Comparison of ENCODE assay signal across 30 mouse cellular contexts in genomic region chr1:30930194-30930593, GRCm38 (mm10). TPM values are rescaled to one million over a fixed set of nuclear protein-coding genes. Genes with fewer than 3 reads are reported as not detected.
DNase-seq lines count a peak whose midpoint lies in the region; ATAC-seq and TF ChIP-seq lines count a peak whose summit lies in the region.
"Had no signal": no experiment of that assay in that cellular context is flagged by ENCODE, and none has a peak within 500 bp of the region (broad histone marks: within the 10 kb centered on the region; RNA-seq: fewer than 3 reads in every experiment).

No protein-coding gene starts in this region.

- H3K4me3 ChIP-seq in liver, postnatal 0 days (ENCODE audit: low read depth, low read length) = no peak overlapping the region
- no peak overlapping the region for H3K4me3 ChIP-seq in intestine, embryonic 16.5 days (ENCODE audit: low read length)
- H3K4me3 ChIP-seq: hindbrain, embryonic 12.5 days; hindbrain, embryonic 15.5 days had no signal

- no peak for TF ChIP-seq CTCF in liver, postnatal 0 days (IDR thresholded peaks at IDR 0.05; ENCODE audit: low read depth)

- H3K36me3 ChIP-seq in liver, postnatal 0 days (replicated peaks; ENCODE audit: insufficient read depth, low read length) = no peaks in the 10 kb centered on the region
- no peaks in the 10 kb centered on the region for H3K36me3 ChIP-seq in intestine, embryonic 16.5 days (ENCODE audit: control insufficient read depth, insufficient read depth, low read length)
- H3K36me3 ChIP-seq: hindbrain, embryonic 12.5 days; hindbrain, embryonic 15.5 days had no signal

- no peaks in the 10 kb centered on the region for H3K4me1 ChIP-seq in liver, postnatal 0 days (ENCODE audit: insufficient read depth)
- H3K4me1 ChIP-seq in intestine, embryonic 16.5 days (ENCODE audit: control insufficient read depth, insufficient read depth, low read length) = no peaks in the 10 kb centered on the region
- H3K4me1 ChIP-seq: hindbrain, embryonic 12.5 days; hindbrain, embryonic 15.5 days had no signal

- TF ChIP-seq EP300 in liver, postnatal 0 days (IDR thresholded peaks at IDR 0.05; ENCODE audit: low read depth) = peak; percentile 87

- ATAC-seq in liver, postnatal 0 days = peak; percentile 76
- ATAC-seq in megakaryocyte progenitor cell, adult 5-6 weeks (replicated peaks; ENCODE audit: poor library complexity) = peak; percentile 99
- ATAC-seq in intestine, embryonic 16.5 days = no peak
- ATAC-seq: activated CD4-positive, CD25-positive, alpha-beta regulatory T cell, adult 4 months; forebrain, embryonic 14.5 days had no signal

- H3K9ac ChIP-seq in liver, postnatal 0 days (replicated peaks) = no peak overlapping the region
- H3K9ac ChIP-seq in intestine, embryonic 16.5 days (ENCODE audit: low read depth, low read length) = no peak overlapping the region
- H3K9ac ChIP-seq: hindbrain, embryonic 12.5 days; hindbrain, embryonic 15.5 days had no signal

- peak overlapping the region; percentile 55 for H3K27ac ChIP-seq in liver, postnatal 0 days (ENCODE audit: low read depth)
- no peak overlapping the region for H3K27ac ChIP-seq in intestine, embryonic 16.5 days (ENCODE audit: low read length)
- H3K27ac ChIP-seq: hindbrain, embryonic 12.5 days; hindbrain, embryonic 15.5 days had no signal

- H3K4me2 ChIP-seq in liver, postnatal 0 days (ENCODE audit: low read depth, low read length) = no peak overlapping the region
- H3K4me2 ChIP-seq in intestine, embryonic 16.5 days (ENCODE audit: low read depth, low read length) = no peak overlapping the region
- H3K4me2 ChIP-seq: heart, embryonic 11.5 days; hindbrain, embryonic 12.5 days; hindbrain, embryonic 15.5 days had no signal

- no peaks in the 10 kb centered on the region for H3K27me3 ChIP-seq in liver, postnatal 0 days (ENCODE audit: insufficient read depth, low read length)
- no peaks in the 10 kb centered on the region for H3K27me3 ChIP-seq in intestine, embryonic 16.5 days (replicated peaks; ENCODE audit: control insufficient read depth, insufficient read depth, low read length)
- H3K27me3 ChIP-seq: hindbrain, embryonic 12.5 days; hindbrain, embryonic 15.5 days had no signal

- 43% methylated on average over 2 of the region's 2 CpGs for WGBS in liver, postnatal 0 days (ENCODE audit: insufficient replicate concordance)
- 92% methylated on average over 2 of the region's 2 CpGs for WGBS in intestine, embryonic 16.5 days

- no peak for DNase-seq in liver, postnatal 0 days
- no peak for DNase-seq in liver
- DNase-seq in 416B (ENCODE audit: low read depth) = peak; percentile 46
- peak; percentile 33 for DNase-seq in fat pad, adult 2 months (ENCODE audit: extremely low read depth, low read depth, low spot score)
- DNase-seq in thymus, postnatal 14 days = no peak
- DNase-seq in heart, adult 18-20 months = no peak
- DNase-seq: adrenal gland, adult 8-10 months; adrenal gland, postnatal 25 days; cerebellum, adult 11-12 months; cerebellum, adult 8-10 months; cerebellum, postnatal 36 days; gastrocnemius, postnatal 25 days had no signal

- H3K9me3 ChIP-seq in liver, postnatal 0 days (ENCODE audit: low read length) = no peaks in the 10 kb centered on the region
- no peaks in the 10 kb centered on the region for H3K9me3 ChIP-seq in intestine, embryonic 16.5 days (ENCODE audit: control insufficient read depth, low read length)
- H3K9me3 ChIP-seq: hindbrain, embryonic 12.5 days; hindbrain, embryonic 15.5 days had no signal

RNA-seq across cellular contexts. Expression of gene AC153137.1, which starts 47.6 kb away (rescaled TPM):
- polyA plus RNA-seq in liver, postnatal 0 days (2015; fragmentation: Nextera tagmentation; extraction: Ambion mirVana) = not detected in 2 replicates
- total RNA-seq in megakaryocyte progenitor cell, adult 5-6 weeks (2015) = not detected in 2 replicates
- not detected in 2 replicates for total RNA-seq in megakaryocyte progenitor cell, adult 5-6 weeks (2017)
- not detected for total RNA-seq in heart, adult 18-20 months (2021)
- not detected in 2 replicates for polyA plus RNA-seq in intestine, embryonic 16.5 days (2015; fragmentation: Nextera tagmentation; extraction: Ambion mirVana)
- total RNA-seq: adrenal gland, adult 8-10 months; adrenal gland, postnatal 25 days; gastrocnemius, adult 8-10 months; gastrocnemius, postnatal 25 days; heart, adult 8-10 months; heart, postnatal 25 days; hematopoietic stem cell, adult 5-6 weeks had no signal
- polyA plus RNA-seq: activated CD4-positive, CD25-positive, alpha-beta regulatory T cell, adult 4 months; brain, embryonic 14.5 days; embryonic facial prominence, embryonic 11.5 days; embryonic facial prominence, embryonic 14.5 days; forebrain, embryonic 11.5 days; forebrain, embryonic 14.5 days; gonadal fat pad, adult 2 months; heart, embryonic 11.5 days; heart, embryonic 14.5 days; heart, postnatal 0 days; hindbrain, embryonic 12.5 days; hindbrain, embryonic 15.5 days had no signal

RNA-seq across cellular contexts. Expression of gene Phf3, which starts 56.5 kb away (rescaled TPM):
- polyA plus RNA-seq in liver, postnatal 0 days (2015; fragmentation: Nextera tagmentation; extraction: Ambion mirVana) = 9.6 and 12.4 TPM in 2 replicates
- total RNA-seq in megakaryocyte progenitor cell, adult 5-6 weeks (2015) = 64.0 and 86.4 TPM in 2 replicates
- 67.3 and 109 TPM in 2 replicates for total RNA-seq in megakaryocyte progenitor cell, adult 5-6 weeks (2017)
- total RNA-seq in heart, adult 18-20 months (2021) = 10 to 100 TPM; 37.1 to 37.3 TPM
- 16.2 and 16.8 TPM in 2 replicates for polyA plus RNA-seq in intestine, embryonic 16.5 days (2015; fragmentation: Nextera tagmentation; extraction: Ambion mirVana)

Comparison
In these comparisons a context has a peak if more than half of its experiments do, and no peak if none do; other contexts are left out.
1. DNase-seq: peak in 416B (single experiment) and fat pad, adult 2 months (single experiment); none in liver, postnatal 0 days (single experiment), liver (single experiment), thymus, postnatal 14 days (single experiment) and heart, adult 18-20 months (0 of 2).